Mouse (Mus musculus): ENCODE results near the gene Il22. TPM values are rescaled to one million over a fixed set of nuclear protein-coding genes. Genes with fewer than 3 reads are reported as not detected.
A peak's percentile ranks its signal among the peaks of the same experiment; 100 is the strongest.
"Not testable (repeated sequence)": the region's sequence is repeated elsewhere in the genome, so short reads cannot be mapped to it uniquely, and the experiment has no call there.

Il22 gene
- not detected in 2 replicates for polyA plus RNA-seq (2014; fragmentation: Nextera tagmentation; extraction: Ambion mirVana)

DNA sequence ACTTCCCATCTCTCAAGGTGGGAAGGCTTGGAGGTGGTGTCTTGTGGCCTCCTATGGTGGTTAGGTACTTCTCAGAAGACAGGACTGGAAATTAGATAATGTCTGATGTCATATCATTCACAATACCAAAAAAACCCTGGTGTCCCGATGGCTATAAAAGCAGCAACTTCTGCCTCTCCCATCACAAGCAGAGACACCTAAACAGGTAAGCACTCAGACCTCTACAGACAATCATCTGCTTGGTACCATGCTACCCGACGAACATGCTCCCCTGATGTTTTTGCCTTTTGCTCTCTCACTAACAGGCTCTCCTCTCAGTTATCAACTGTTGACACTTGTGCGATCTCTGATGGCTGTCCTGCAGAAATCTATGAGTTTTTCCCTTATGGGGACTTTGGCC is at the start of gene Il22:
Gene Il22 (plus strand): TSS at position 301 of the 400 bp plus-strand sequence.
- 96% methylated on average over 4 of the region's 4 CpGs for WGBS

DNA sequence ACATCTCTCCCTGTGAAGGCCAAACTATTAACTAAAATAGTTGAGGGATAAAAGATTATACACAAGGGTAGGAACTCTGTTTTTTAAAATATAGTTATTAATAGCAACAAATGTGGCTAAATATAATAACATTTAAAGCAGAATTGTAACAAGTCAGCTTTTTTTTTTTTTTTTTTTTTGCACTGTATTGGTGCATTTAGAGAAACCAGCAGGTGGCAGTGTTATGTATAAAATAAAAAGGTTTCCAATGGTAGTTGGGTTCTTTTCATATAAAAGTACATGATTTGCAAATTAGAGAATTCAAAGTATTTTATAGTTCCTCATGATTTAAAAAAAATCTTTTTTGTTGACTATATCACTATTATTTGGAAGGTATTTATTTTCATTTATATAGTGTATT is 48.8 kb upstream of the Il22 start:
- H3K27ac ChIP-seq, result no peak overlapping the region
- no peak overlapping the region for H3K4me3 ChIP-seq (replicated peaks; ENCODE audit: low read length)
- ATAC-seq (ENCODE audit: low FRiP score) (no peak), DNase-seq (ENCODE audit: low spot score) (peak; percentile 77)
- peaks cover 54% of the 10 kb centered on the region for H3K36me3 ChIP-seq (replicated peaks; ENCODE audit: control insufficient read depth, insufficient read depth)
- H3K4me1 ChIP-seq (replicated peaks; ENCODE audit: control insufficient read depth, insufficient read depth, low read length), result no peaks in the 10 kb centered on the region
- no peaks in the 10 kb centered on the region for H3K9me3 ChIP-seq (ENCODE audit: control insufficient read depth, low read length)
- no peak overlapping the region for H3K4me2 ChIP-seq (replicated peaks)
- no peak overlapping the region for H3K9ac ChIP-seq
- H3K27me3 ChIP-seq (ENCODE audit: control insufficient read depth, insufficient read depth, low read length), result no peaks in the 10 kb centered on the region

More for the DNA sequence above, at the start of gene Il22:
- Histone ChIP-seq H3K9me3 (ENCODE audit: control insufficient read depth, low read length) (no peaks in the 10 kb centered on the region), H3K4me1 (replicated peaks; ENCODE audit: control insufficient read depth, insufficient read depth, low read length) (no peaks in the 10 kb centered on the region), H3K4me3 (replicated peaks; ENCODE audit: low read length) (no peak within 1 kb of the TSS), H3K27ac (no peak within 1 kb of the TSS), H3K36me3 (replicated peaks; ENCODE audit: control insufficient read depth, insufficient read depth) (no peaks in the 10 kb centered on the region), H3K9ac (no peak within 1 kb of the TSS), H3K4me2 (replicated peaks) (no peak within 1 kb of the TSS), H3K27me3 (ENCODE audit: control insufficient read depth, insufficient read depth, low read length) (no peaks in the 10 kb centered on the region)
- DNase-seq (ENCODE audit: low spot score) (no peak), ATAC-seq (ENCODE audit: low FRiP score) (no peak)

DNA sequence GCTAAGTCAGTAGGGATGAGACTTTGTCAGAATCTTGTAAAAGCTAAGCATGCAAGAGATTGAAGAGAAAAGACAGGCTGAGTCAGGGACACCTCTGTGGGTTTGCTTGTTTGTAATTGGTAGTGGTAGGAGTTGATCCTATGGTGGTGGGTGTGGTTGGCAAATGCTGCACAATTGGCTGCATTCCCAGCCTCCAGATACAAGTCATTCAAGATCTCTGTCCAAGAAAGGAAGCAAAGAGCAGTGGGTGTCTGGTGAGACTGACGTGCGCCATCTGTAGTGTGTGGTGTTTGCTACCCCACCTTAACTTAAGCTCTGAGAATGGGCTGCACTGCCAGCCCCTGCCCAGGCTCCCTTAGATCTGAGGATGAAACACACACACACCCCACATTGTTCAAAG is 43.6 kb upstream of the Il22 start:
- ATAC-seq (ENCODE audit: low FRiP score), result no peak
- Histone ChIP-seq H3K4me2 (replicated peaks) (no peak overlapping the region), H3K9me3 (ENCODE audit: control insufficient read depth, low read length) (no peaks in the 10 kb centered on the region), H3K4me1 (replicated peaks; ENCODE audit: control insufficient read depth, insufficient read depth, low read length) (no peaks in the 10 kb centered on the region), H3K36me3 (replicated peaks; ENCODE audit: control insufficient read depth, insufficient read depth) (peaks cover 79% of the 10 kb centered on the region), H3K4me3 (replicated peaks; ENCODE audit: low read length) (no peak overlapping the region), H3K27ac (no peak overlapping the region), H3K27me3 (ENCODE audit: control insufficient read depth, insufficient read depth, low read length) (no peaks in the 10 kb centered on the region), H3K9ac (no peak overlapping the region)
- DNase-seq (ENCODE audit: low spot score), result no peak
- WGBS, result 100% methylated on average over 2 of the region's 2 CpGs

DNA sequence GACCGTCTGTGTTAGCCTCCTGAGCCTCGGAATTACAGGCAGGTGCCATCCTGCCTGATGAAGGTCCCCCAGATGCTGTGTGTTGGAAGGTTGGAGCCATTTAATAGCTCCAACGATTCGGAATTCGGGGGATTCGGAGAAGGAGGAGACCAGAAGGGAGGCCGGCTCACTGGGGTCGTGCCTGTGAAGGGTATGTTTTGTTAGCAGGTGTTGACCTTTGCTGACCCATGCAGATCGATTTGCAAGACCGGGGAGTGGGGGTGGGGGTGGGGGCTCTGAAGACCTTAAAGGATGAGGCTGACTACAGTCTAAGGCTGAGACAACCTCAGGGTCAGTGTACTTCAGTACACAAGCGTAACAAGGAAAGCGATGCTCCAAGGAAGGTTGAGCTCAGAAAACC is 35.5 kb upstream of the Il22 start:
- DNase-seq (ENCODE audit: low spot score) (no peak), ATAC-seq (ENCODE audit: low FRiP score) (no peak)
- H3K27me3 ChIP-seq (ENCODE audit: control insufficient read depth, insufficient read depth, low read length), result no peaks in the 10 kb centered on the region
- WGBS, result 62% methylated on average over 12 of the region's 12 CpGs
- H3K27ac ChIP-seq, result no peak overlapping the region
- no peak overlapping the region for H3K4me2 ChIP-seq (replicated peaks)
- no peak overlapping the region for H3K4me3 ChIP-seq (replicated peaks; ENCODE audit: low read length)
- no peaks in the 10 kb centered on the region for H3K9me3 ChIP-seq (ENCODE audit: control insufficient read depth, low read length)
- H3K4me1 ChIP-seq (replicated peaks; ENCODE audit: control insufficient read depth, insufficient read depth, low read length), result no peaks in the 10 kb centered on the region
- no peak overlapping the region for H3K9ac ChIP-seq
- H3K36me3 ChIP-seq (replicated peaks; ENCODE audit: control insufficient read depth, insufficient read depth), result peaks cover 37% of the 10 kb centered on the region

DNA sequence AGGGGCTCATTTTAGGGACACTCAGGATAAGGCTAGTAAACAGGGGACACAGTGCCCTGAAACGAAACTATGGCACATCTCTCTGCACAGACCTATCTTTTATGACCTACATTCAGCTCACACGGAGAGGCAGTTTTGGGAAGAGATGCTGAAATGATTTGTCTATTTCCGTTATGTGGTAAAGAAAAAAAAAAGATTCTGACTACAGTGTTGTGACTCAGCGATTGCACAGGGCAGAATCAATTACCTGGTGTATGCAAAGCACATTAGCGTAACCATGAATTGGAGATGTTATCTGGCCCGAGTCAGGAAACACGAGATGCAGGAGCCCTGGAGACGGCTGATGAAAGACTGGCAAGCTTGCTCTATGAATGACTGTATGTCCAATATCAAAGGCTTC is 32.3 kb upstream of the Il22 start:
- WGBS, result 76% methylated on average over 8 of the region's 8 CpGs
- no peaks in the 10 kb centered on the region for H3K27me3 ChIP-seq (ENCODE audit: control insufficient read depth, insufficient read depth, low read length)
- no peak overlapping the region for H3K27ac ChIP-seq
- H3K36me3 ChIP-seq (replicated peaks; ENCODE audit: control insufficient read depth, insufficient read depth), result peaks cover 8% of the 10 kb centered on the region; the same call in 1 of the 2 replicates
- no peaks in the 10 kb centered on the region for H3K4me1 ChIP-seq (replicated peaks; ENCODE audit: control insufficient read depth, insufficient read depth, low read length)
- ATAC-seq (ENCODE audit: low FRiP score) (no peak), DNase-seq (ENCODE audit: low spot score) (no peak)
- H3K4me3 ChIP-seq (replicated peaks; ENCODE audit: low read length), result no peak overlapping the region
- H3K9me3 ChIP-seq (ENCODE audit: control insufficient read depth, low read length), result no peaks in the 10 kb centered on the region
- H3K4me2 ChIP-seq (replicated peaks), result no peak overlapping the region
- H3K9ac ChIP-seq, result no peak overlapping the region

DNA sequence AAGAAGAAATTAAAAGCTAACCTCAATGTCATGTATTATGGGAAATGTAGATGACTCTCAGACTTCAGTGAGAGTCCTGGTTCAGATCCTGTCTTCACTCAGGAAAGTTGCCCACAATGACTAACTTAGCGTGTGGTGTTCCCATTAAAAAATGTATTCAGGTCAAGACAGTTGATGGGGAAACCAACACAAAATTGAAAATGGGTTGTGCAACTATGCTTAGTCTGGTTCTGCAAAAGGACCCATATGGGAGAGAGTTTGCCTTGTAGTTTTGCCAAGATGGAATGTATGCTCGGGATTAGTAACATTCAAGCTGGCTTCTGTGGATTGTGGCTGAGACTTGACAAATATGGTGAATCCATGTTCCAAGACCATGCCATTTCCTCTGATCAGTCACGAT is 31.9 kb upstream of the Il22 start:
- no peak overlapping the region for H3K27ac ChIP-seq
- H3K4me1 ChIP-seq (replicated peaks; ENCODE audit: control insufficient read depth, insufficient read depth, low read length), result no peaks in the 10 kb centered on the region
- no peaks in the 10 kb centered on the region for H3K27me3 ChIP-seq (ENCODE audit: control insufficient read depth, insufficient read depth, low read length)
- H3K4me3 ChIP-seq (replicated peaks; ENCODE audit: low read length), result no peak overlapping the region
- no peak overlapping the region for H3K4me2 ChIP-seq (replicated peaks)
- ATAC-seq (ENCODE audit: low FRiP score) (no peak), DNase-seq (ENCODE audit: low spot score) (no peak)
- no peaks in the 10 kb centered on the region for H3K9me3 ChIP-seq (ENCODE audit: control insufficient read depth, low read length)
- no peak overlapping the region for H3K9ac ChIP-seq
- 95% methylated on average over 3 of the region's 3 CpGs for WGBS
- peaks cover 5% of the 10 kb centered on the region; the same call in 1 of the 2 replicates for H3K36me3 ChIP-seq (replicated peaks; ENCODE audit: control insufficient read depth, insufficient read depth)

DNA sequence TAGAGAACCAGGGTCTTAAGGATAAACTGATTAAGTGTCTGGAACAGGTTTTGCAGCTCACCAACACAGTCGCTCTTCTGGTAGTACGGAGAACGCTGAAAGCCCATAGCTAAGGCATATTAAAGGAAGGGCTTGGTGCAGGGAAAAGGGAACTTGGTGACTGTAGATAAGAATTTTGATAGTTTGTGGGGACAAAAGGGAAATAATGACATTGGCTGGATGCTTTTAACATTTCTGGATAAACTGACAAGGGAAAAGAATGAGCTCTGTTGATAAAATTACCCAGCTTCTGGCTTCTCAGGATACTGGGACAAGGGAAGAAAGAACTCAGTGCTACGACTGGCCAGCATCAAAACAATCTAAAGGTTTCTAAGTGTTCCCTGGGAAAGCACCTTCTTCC is 29.2 kb upstream of the Il22 start:
- WGBS, result 94% methylated on average over 4 of the region's 4 CpGs
- ATAC-seq (ENCODE audit: low FRiP score), result not testable (repeated sequence)

DNA sequence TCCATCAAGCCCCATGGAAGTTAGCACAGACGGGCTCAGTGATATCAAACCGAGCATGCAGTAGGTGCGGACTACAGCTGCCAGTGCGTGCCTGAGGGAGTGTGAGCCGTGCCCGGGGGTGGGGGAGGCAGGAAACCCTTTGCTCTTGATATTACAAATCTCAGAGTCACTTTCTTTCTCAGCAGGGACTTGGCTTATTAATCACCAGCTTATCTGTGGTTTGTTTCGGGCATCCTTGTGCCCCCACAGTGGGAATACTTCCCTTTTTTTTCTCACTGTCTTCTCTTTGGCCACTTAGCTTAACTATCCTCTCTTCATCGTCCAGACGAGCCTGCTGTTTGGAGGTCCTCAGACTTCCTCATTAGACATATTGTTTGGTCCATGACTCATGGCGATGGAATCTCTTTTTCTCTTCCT is 26.0 kb upstream of the Il22 start:
- ATAC-seq (ENCODE audit: low FRiP score), result no peak
- no peak for DNase-seq (ENCODE audit: low spot score)
- no peak overlapping the region for H3K27ac ChIP-seq
- H3K36me3 ChIP-seq (replicated peaks; ENCODE audit: control insufficient read depth, insufficient read depth), result no peaks in the 10 kb centered on the region
- H3K4me1 ChIP-seq (replicated peaks; ENCODE audit: control insufficient read depth, insufficient read depth, low read length), result no peaks in the 10 kb centered on the region
- no peak overlapping the region for H3K4me3 ChIP-seq (replicated peaks; ENCODE audit: low read length)
- H3K9me3 ChIP-seq (ENCODE audit: control insufficient read depth, low read length), result no peaks in the 10 kb centered on the region
- no peak overlapping the region for H3K4me2 ChIP-seq (replicated peaks)
- H3K27me3 ChIP-seq (ENCODE audit: control insufficient read depth, insufficient read depth, low read length), result no peaks in the 10 kb centered on the region
- 85% methylated on average over 10 of the region's 10 CpGs for WGBS
- no peak overlapping the region for H3K9ac ChIP-seq

More for the DNA sequence above, 29.2 kb upstream of the Il22 start:
- not testable (repeated sequence) for H3K9me3 ChIP-seq (ENCODE audit: control insufficient read depth, low read length); H3K4me1 ChIP-seq (replicated peaks; ENCODE audit: control insufficient read depth, insufficient read depth, low read length); H3K4me2 ChIP-seq (replicated peaks); H3K4me3 ChIP-seq (replicated peaks; ENCODE audit: low read length); H3K36me3 ChIP-seq (replicated peaks; ENCODE audit: control insufficient read depth, insufficient read depth); H3K27me3 ChIP-seq (ENCODE audit: control insufficient read depth, insufficient read depth, low read length); DNase-seq (ENCODE audit: low spot score); H3K9ac ChIP-seq; H3K27ac ChIP-seq

DNA sequence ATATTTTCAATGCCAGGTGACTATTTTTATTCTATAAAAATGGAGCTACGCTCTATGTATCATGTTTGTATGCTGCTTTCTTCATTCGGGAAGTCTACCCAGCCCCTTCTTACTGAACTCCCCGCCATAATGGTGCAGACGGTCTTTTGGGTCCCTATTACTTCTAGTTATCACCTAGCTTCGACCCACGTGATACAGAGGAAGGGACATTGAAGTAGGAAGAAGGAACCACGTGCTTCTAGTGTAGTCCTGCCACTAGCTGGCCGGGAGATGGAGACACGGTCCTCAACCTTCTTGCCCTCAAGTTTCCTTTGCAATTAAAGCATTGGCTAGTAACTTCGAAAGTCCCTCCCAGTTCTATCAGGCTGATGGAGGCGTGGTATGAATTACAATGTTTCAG is 25.5 kb upstream of the Il22 start:
- H3K9ac ChIP-seq, result no peak overlapping the region
- no peaks in the 10 kb centered on the region for H3K36me3 ChIP-seq (replicated peaks; ENCODE audit: control insufficient read depth, insufficient read depth)
- no peak overlapping the region for H3K4me3 ChIP-seq (replicated peaks; ENCODE audit: low read length)
- DNase-seq (ENCODE audit: low spot score) (no peak), ATAC-seq (ENCODE audit: low FRiP score) (no peak)
- no peaks in the 10 kb centered on the region for H3K27me3 ChIP-seq (ENCODE audit: control insufficient read depth, insufficient read depth, low read length)
- H3K27ac ChIP-seq, result no peak overlapping the region
- H3K4me1 ChIP-seq (replicated peaks; ENCODE audit: control insufficient read depth, insufficient read depth, low read length), result no peaks in the 10 kb centered on the region
- no peak overlapping the region for H3K4me2 ChIP-seq (replicated peaks)
- H3K9me3 ChIP-seq (ENCODE audit: control insufficient read depth, low read length), result no peaks in the 10 kb centered on the region
- WGBS, result 89% methylated on average over 11 of the region's 11 CpGs

DNA sequence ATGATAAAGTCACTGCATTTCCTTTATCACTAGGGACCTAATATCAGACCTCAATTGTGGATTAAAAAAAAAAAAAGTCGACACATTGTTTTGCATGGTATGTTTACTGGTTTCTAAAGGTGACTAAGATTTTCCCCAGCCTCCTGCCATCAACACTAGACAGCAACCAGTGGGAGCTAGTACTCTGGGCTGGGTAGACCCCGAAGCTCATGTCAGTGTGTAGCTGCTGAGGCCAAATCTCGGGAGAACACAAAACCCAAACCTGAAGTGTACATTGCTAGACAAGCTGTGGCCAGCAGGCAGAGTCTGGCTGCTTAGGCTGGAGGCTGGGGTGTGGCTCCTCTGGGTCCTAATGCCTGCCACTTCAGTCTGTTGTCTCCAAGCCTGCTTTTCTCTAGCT is 9.6 kb upstream of the Il22 start:
- WGBS, result 35% methylated on average over 3 of the region's 3 CpGs
- H3K9ac ChIP-seq; H3K4me3 ChIP-seq (replicated peaks; ENCODE audit: low read length); H3K27me3 ChIP-seq (ENCODE audit: control insufficient read depth, insufficient read depth, low read length); H3K9me3 ChIP-seq (ENCODE audit: control insufficient read depth, low read length); H3K27ac ChIP-seq; H3K4me2 ChIP-seq (replicated peaks); H3K4me1 ChIP-seq (replicated peaks; ENCODE audit: control insufficient read depth, insufficient read depth, low read length); H3K36me3 ChIP-seq (replicated peaks; ENCODE audit: control insufficient read depth, insufficient read depth); DNase-seq (ENCODE audit: low spot score); ATAC-seq (ENCODE audit: low FRiP score): not testable (repeated sequence)
